ENCODE assay signal across 9 mouse cellular contexts in the genomic region with DNA sequence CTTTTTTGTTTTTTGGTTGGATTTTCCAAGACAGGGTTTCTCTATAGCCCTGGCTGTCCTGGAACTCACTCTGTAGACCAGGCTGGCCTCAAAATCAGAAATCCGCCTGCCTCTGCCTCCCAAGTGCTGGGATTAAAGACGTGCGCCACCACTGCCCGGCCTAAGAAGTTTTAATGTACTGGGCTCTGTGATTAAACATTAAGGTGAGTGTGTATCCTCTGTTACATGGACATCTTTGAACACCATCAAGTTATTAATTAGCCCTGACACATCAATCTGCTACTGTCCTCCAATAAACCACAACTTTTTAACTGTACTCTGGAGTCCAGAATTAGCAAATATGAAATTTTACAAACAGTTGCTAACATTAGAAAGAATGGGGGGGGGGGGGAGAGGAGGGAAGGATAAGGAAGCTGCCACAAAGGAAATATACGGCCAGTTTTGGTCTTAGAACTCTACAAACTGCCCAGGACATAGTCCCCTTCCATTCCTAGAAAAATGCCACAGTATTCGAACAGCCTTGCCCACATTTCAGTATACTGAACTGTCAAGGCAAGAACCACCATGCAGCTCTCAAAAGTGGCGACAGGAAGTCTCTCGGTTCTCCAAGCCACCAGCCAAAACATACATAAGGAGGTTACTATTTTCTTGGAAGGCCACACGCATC. TPM values are rescaled to one million over a fixed set of nuclear protein-coding genes. Genes with fewer than 3 reads are reported as not detected.
DNase-seq lines count a peak whose midpoint lies in the region; ATAC-seq and TF ChIP-seq lines count a peak whose summit lies in the region.
"Had no signal": no experiment of that assay in that cellular context is flagged by ENCODE, and none has a peak within 500 bp of the region (broad histone marks: within the 10 kb centered on the region; RNA-seq: fewer than 3 reads in every experiment).

No protein-coding gene starts in this region.

- H3K4me2 ChIP-seq in heart, embryonic 13.5 days: peak overlapping the region; percentile 91
- H3K4me2 ChIP-seq in liver, embryonic 12.5 days: peak overlapping the region; percentile 62

- no peaks in the 10 kb centered on the region for H3K9me3 ChIP-seq in heart, embryonic 13.5 days
- no peaks in the 10 kb centered on the region for H3K9me3 ChIP-seq in E14TG2a.4 (ENCODE audit: low read length)
- no peaks in the 10 kb centered on the region for H3K9me3 ChIP-seq in liver, embryonic 12.5 days (replicated peaks)

- peaks cover 11% of the 10 kb centered on the region; the same call in 1 of the 2 replicates for H3K4me1 ChIP-seq in heart, embryonic 13.5 days
- H3K4me1 ChIP-seq in E14TG2a.4 (replicated peaks; ENCODE audit: low read depth, low read length): peaks cover 38% of the 10 kb centered on the region
- no peaks in the 10 kb centered on the region for H3K4me1 ChIP-seq in embryonic fibroblast, embryonic 13.5 days (ENCODE audit: control insufficient read depth, insufficient read depth, low read length)
- H3K4me1 ChIP-seq in liver, embryonic 12.5 days: peaks cover 56% of the 10 kb centered on the region

- TF ChIP-seq CTCF in E14TG2a.4 (conservative IDR thresholded peaks at IDR 0.05; ENCODE audit: low read length): no peak
- no peak for TF ChIP-seq CTCF in embryonic fibroblast, embryonic 13.5 days (IDR thresholded peaks at IDR 0.05; ENCODE audit: borderline replicate concordance, insufficient read depth, low read length)

- peak overlapping the region; percentile 93 for H3K4me3 ChIP-seq in heart, embryonic 13.5 days
- peak overlapping the region; percentile 98 for H3K4me3 ChIP-seq in E14TG2a.4 (replicated peaks; ENCODE audit: low read length)
- H3K4me3 ChIP-seq in embryonic fibroblast, embryonic 13.5 days (ENCODE audit: insufficient read depth, low read length): peak overlapping the region; percentile 60
- peak overlapping the region; percentile 99 for H3K4me3 ChIP-seq in liver, embryonic 12.5 days

- WGBS in heart, embryonic 13.5 days: 63% methylated on average over 9 of the region's 9 CpGs
- 37% methylated on average over 9 of the region's 9 CpGs for WGBS in liver, embryonic 12.5 days (ENCODE audit: insufficient replicate concordance)

- peak overlapping the region; percentile 63 for H3K27ac ChIP-seq in heart, embryonic 13.5 days (replicated peaks)
- no peak overlapping the region for H3K27ac ChIP-seq in embryonic fibroblast, embryonic 13.5 days (ENCODE audit: insufficient read depth, low read length)
- peak overlapping the region; percentile 92 for H3K27ac ChIP-seq in liver, embryonic 12.5 days

- no peaks in the 10 kb centered on the region for H3K27me3 ChIP-seq in heart, embryonic 13.5 days (replicated peaks)
- peaks cover 6% of the 10 kb centered on the region; the same call in 1 of the 2 replicates for H3K27me3 ChIP-seq in E14TG2a.4 (ENCODE audit: insufficient read depth, low read length)
- H3K27me3 ChIP-seq in liver, embryonic 12.5 days (replicated peaks): no peaks in the 10 kb centered on the region

- no peaks in the 10 kb centered on the region for H3K36me3 ChIP-seq in heart, embryonic 13.5 days
- H3K36me3 ChIP-seq in E14TG2a.4 (ENCODE audit: insufficient read depth, low read length): no peaks in the 10 kb centered on the region
- H3K36me3 ChIP-seq in liver, embryonic 12.5 days: peaks cover 7% of the 10 kb centered on the region; the same call in 1 of the 2 replicates

- TF ChIP-seq POLR2A in embryonic fibroblast, embryonic 13.5 days (IDR thresholded peaks at IDR 0.05; ENCODE audit: low read depth, low read length): no peak

- DNase-seq in heart, adult 8-10 months (ENCODE audit: low spot score): no peak
- no peak for DNase-seq in layer of hippocampus, adult 9-11 months
- no peak for DNase-seq in right cerebral cortex, postnatal 25 days
- no peak for DNase-seq in right cerebral cortex, adult 2 months (ENCODE audit: low spot score in 2 of 2)

- ATAC-seq in heart, embryonic 13.5 days (ENCODE audit: extremely low read depth, insufficient number of reproducible peaks, low FRiP score, low TSS enrichment): no peak
- no peak for ATAC-seq in liver, embryonic 12.5 days

- peak overlapping the region; percentile 90 for H3K9ac ChIP-seq in heart, embryonic 13.5 days
- H3K9ac ChIP-seq in liver, embryonic 12.5 days: peak overlapping the region; percentile 97

RNA-seq across cellular contexts. Expression of gene Rffl, which starts 1.4 kb away (rescaled TPM):
- 4.7 and 5.3 TPM in 2 replicates for polyA plus RNA-seq in heart, embryonic 13.5 days (2015; fragmentation: Nextera tagmentation; extraction: Ambion mirVana)
- total RNA-seq in heart, adult 8-10 months (2022): 1 to 10 TPM; 3.8 to 4.7 (median 4.7) TPM
- polyA plus RNA-seq in embryonic fibroblast, embryonic 13.5 days (2011; ENCODE audit: insufficient read length, low read depth, missing spikeins): 5.7 and 6.2 TPM in 2 replicates
- polyA plus RNA-seq in liver, embryonic 12.5 days (2016; fragmentation: Nextera tagmentation; extraction: Ambion mirVana): 28.1 and 28.8 TPM in 2 replicates

RNA-seq across cellular contexts. Expression of gene Rad51d, which starts 20.8 kb away (rescaled TPM):
- polyA plus RNA-seq in heart, embryonic 13.5 days (2015; fragmentation: Nextera tagmentation; extraction: Ambion mirVana): 12.2 and 12.4 TPM in 2 replicates
- 10 to 100 TPM in 2 of 4 experiments, 1 to 10 TPM in 2; 7.8 to 10.9 (median 9.9) TPM for total RNA-seq in heart, adult 8-10 months (2022)
- 11.3 and 14.0 TPM in 2 replicates for polyA plus RNA-seq in embryonic fibroblast, embryonic 13.5 days (2011; ENCODE audit: insufficient read length, low read depth, missing spikeins)
- polyA plus RNA-seq in liver, embryonic 12.5 days (2016; fragmentation: Nextera tagmentation; extraction: Ambion mirVana): 8.6 and 10.0 TPM in 2 replicates

RNA-seq across cellular contexts. Expression of gene Fndc8, which starts 22.3 kb away (rescaled TPM):
- 0.07 and 0.22 TPM in 2 replicates for polyA plus RNA-seq in heart, embryonic 13.5 days (2015; fragmentation: Nextera tagmentation; extraction: Ambion mirVana)
- not detected for total RNA-seq in heart, adult 8-10 months (2022)
- polyA plus RNA-seq in embryonic fibroblast, embryonic 13.5 days (2011; ENCODE audit: insufficient read length, low read depth, missing spikeins): not detected in 2 replicates
- polyA plus RNA-seq in liver, embryonic 12.5 days (2016; fragmentation: Nextera tagmentation; extraction: Ambion mirVana): 0.08 and 0.19 TPM in 2 replicates
- total RNA-seq: gastrocnemius, postnatal 4 days had no signal

RNA-seq across cellular contexts. Expression of gene Nle1, which starts 38.6 kb away (rescaled TPM):
- polyA plus RNA-seq in heart, embryonic 13.5 days (2015; fragmentation: Nextera tagmentation; extraction: Ambion mirVana): 20.9 and 21.2 TPM in 2 replicates
- 10 to 100 TPM in 2 of 4 experiments, 1 to 10 TPM in 2; 7.0 to 13.0 (median 9.7) TPM for total RNA-seq in heart, adult 8-10 months (2022)
- polyA plus RNA-seq in embryonic fibroblast, embryonic 13.5 days (2011; ENCODE audit: insufficient read length, low read depth, missing spikeins): 15.0 and 17.4 TPM in 2 replicates
- polyA plus RNA-seq in liver, embryonic 12.5 days (2016; fragmentation: Nextera tagmentation; extraction: Ambion mirVana): 30.6 and 30.7 TPM in 2 replicates

RNA-seq across cellular contexts. Expression of gene Unc45b, which starts 40.7 kb away (rescaled TPM):
- 157 and 170 TPM in 2 replicates for polyA plus RNA-seq in heart, embryonic 13.5 days (2015; fragmentation: Nextera tagmentation; extraction: Ambion mirVana)
- total RNA-seq in heart, adult 8-10 months (2022): 100 to 1,000 TPM; 170 to 223 (median 177) TPM
- polyA plus RNA-seq in embryonic fibroblast, embryonic 13.5 days (2011; ENCODE audit: insufficient read length, low read depth, missing spikeins): not detected in 2 replicates
- 1.1 and 1.4 TPM in 2 replicates for polyA plus RNA-seq in liver, embryonic 12.5 days (2016; fragmentation: Nextera tagmentation; extraction: Ambion mirVana)
